Comparison of ENCODE assay signal across 7 mouse cellular contexts in the genomic region with DNA sequence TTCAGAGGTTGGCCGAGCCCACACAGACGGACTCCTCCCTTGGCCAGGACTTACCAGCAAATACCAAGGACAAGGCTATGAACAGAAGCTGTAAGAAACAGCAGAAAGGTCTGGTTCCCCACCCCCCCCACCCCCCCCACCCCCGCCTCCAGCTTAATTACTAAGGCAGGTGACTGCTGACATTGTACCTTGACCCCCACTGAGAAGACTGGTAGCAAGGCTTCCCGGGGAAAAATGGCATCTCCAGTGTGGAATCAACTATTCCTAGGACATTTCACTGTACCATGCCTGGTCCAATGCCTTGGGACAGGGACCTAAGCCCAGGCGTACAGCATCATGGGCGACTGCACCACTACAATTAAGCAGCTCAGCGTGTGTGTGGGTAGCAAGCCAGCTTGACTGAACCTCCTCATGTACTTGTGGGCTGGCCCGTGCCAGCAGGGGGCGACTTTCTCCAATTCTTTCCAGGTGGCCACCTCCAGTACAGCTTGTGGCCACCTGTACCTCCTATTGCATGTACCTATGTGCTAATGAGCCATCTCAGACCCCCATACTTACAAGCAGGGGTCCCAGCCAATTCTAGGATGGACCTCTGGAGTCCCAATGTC. TPM values are rescaled to one million over a fixed set of nuclear protein-coding genes. Genes with fewer than 3 reads are reported as not detected.
DNase-seq lines count a peak whose midpoint lies in the region; ATAC-seq and TF ChIP-seq lines count a peak whose summit lies in the region.

No protein-coding gene starts in this region.

- no peaks in the 10 kb centered on the region for H3K27me3 ChIP-seq in kidney, adult 2 months (replicated peaks; ENCODE audit: control insufficient read depth, insufficient read depth, low read length)
- no peaks in the 10 kb centered on the region for H3K27me3 ChIP-seq in limb, embryonic 10.5 days (ENCODE audit: low read depth, poor library complexity, severe bottlenecking)
- no peaks in the 10 kb centered on the region for H3K27me3 ChIP-seq in midbrain, embryonic 14.5 days (ENCODE audit: control insufficient read depth, insufficient read depth, low read length)
- no peaks in the 10 kb centered on the region for H3K27me3 ChIP-seq in stomach, embryonic 15.5 days (replicated peaks)

- H3K9me3 ChIP-seq in limb, embryonic 10.5 days (replicated peaks) = no peaks in the 10 kb centered on the region
- no peaks in the 10 kb centered on the region for H3K9me3 ChIP-seq in midbrain, embryonic 14.5 days (ENCODE audit: control insufficient read depth, low read length)
- H3K9me3 ChIP-seq in stomach, embryonic 15.5 days = no peaks in the 10 kb centered on the region

- intact Hi-C loops in gastrocnemius, postnatal 36 days (cut with DNase I) = loop anchor here (2.0 to 5.0 kb wide), 2 partner anchors 75 to 150 kb away; no protein-coding TSS in a partner anchor

- DNase-seq in adrenal gland, postnatal 10 days = peak; percentile 90
- DNase-seq in gastrocnemius, postnatal 36 days = peak; percentile 72 to 76
- DNase-seq in kidney, adult 2 months = peak; percentile 92
- peak; percentile 80 for DNase-seq in limb, embryonic 10.5 days (ENCODE audit: low spot score)
- DNase-seq in midbrain, embryonic 14.5 days = peak; percentile 88

- 19% methylated on average over 9 of the region's 9 CpGs for WGBS in kidney, adult 2 months
- 38% methylated on average over 9 of the region's 9 CpGs for WGBS in limb, embryonic 10.5 days
- 30% methylated on average over 9 of the region's 9 CpGs for WGBS in midbrain, embryonic 14.5 days
- 30% methylated on average over 9 of the region's 9 CpGs for WGBS in stomach, embryonic 15.5 days

- no peak for TF ChIP-seq POLR2A in cortical plate, adult 2 months (IDR thresholded peaks at IDR 0.05; ENCODE audit: extremely low read depth, insufficient read depth, low read length)
- TF ChIP-seq POLR2A in kidney, adult 2 months (IDR thresholded peaks at IDR 0.05; ENCODE audit: low read depth, low read length) = no peak

- H3K4me3 ChIP-seq in cortical plate, adult 2 months (ENCODE audit: insufficient read depth, low read length) = no peak overlapping the region
- no peak overlapping the region for H3K4me3 ChIP-seq in kidney, adult 2 months (ENCODE audit: insufficient read depth, low read depth, low read length)
- H3K4me3 ChIP-seq in limb, embryonic 10.5 days = no peak overlapping the region
- no peak overlapping the region for H3K4me3 ChIP-seq in midbrain, embryonic 14.5 days (replicated peaks; ENCODE audit: low read depth, low read length)
- H3K4me3 ChIP-seq in stomach, embryonic 15.5 days (replicated peaks) = no peak overlapping the region

- no peaks in the 10 kb centered on the region for H3K36me3 ChIP-seq in kidney, adult 2 months (ENCODE audit: control insufficient read depth, insufficient read depth, low read length)
- H3K36me3 ChIP-seq in limb, embryonic 10.5 days = no peaks in the 10 kb centered on the region
- H3K36me3 ChIP-seq in midbrain, embryonic 14.5 days (ENCODE audit: control insufficient read depth, insufficient read depth, low read length) = no peaks in the 10 kb centered on the region
- no peaks in the 10 kb centered on the region for H3K36me3 ChIP-seq in stomach, embryonic 15.5 days

- TF ChIP-seq CTCF in cortical plate, adult 2 months (IDR thresholded peaks at IDR 0.05; ENCODE audit: extremely low read depth, insufficient read depth, low read length) = peak; percentile 77
- TF ChIP-seq CTCF in kidney, adult 2 months (conservative IDR thresholded peaks at IDR 0.05; ENCODE audit: insufficient read depth, insufficient read length, low read depth, low read length) = peak; percentile 93

- no peak overlapping the region for H3K4me2 ChIP-seq in midbrain, embryonic 14.5 days (ENCODE audit: low read length)
- no peak overlapping the region for H3K4me2 ChIP-seq in stomach, embryonic 15.5 days

- H3K27ac ChIP-seq in cortical plate, adult 2 months (ENCODE audit: insufficient read depth, low read length) = no peak overlapping the region
- H3K27ac ChIP-seq in kidney, adult 2 months (ENCODE audit: insufficient read depth, low read depth, low read length) = no peak overlapping the region
- no peak overlapping the region for H3K27ac ChIP-seq in limb, embryonic 10.5 days
- no peak overlapping the region for H3K27ac ChIP-seq in midbrain, embryonic 14.5 days (replicated peaks; ENCODE audit: low read depth, low read length)
- H3K27ac ChIP-seq in stomach, embryonic 15.5 days = peak overlapping the region; percentile 26; the same call in 1 of the 2 replicates

- H3K9ac ChIP-seq in midbrain, embryonic 14.5 days (replicated peaks; ENCODE audit: low read length) = no peak overlapping the region
- H3K9ac ChIP-seq in stomach, embryonic 15.5 days = no peak overlapping the region

- ATAC-seq in midbrain, embryonic 14.5 days (ENCODE audit: low FRiP score, low TSS enrichment) = no peak
- peak; percentile 59; the same call in 1 of the 2 replicates for ATAC-seq in stomach, embryonic 15.5 days (ENCODE audit: insufficient read depth, low FRiP score, low read depth)

- H3K4me1 ChIP-seq in cortical plate, adult 2 months (ENCODE audit: control insufficient read depth, insufficient read depth, low read length) = no peaks in the 10 kb centered on the region
- H3K4me1 ChIP-seq in kidney, adult 2 months (ENCODE audit: control insufficient read depth, insufficient read depth, low read length) = no peaks in the 10 kb centered on the region
- H3K4me1 ChIP-seq in limb, embryonic 10.5 days = no peaks in the 10 kb centered on the region; the same call in 1 of the 2 replicates
- no peaks in the 10 kb centered on the region for H3K4me1 ChIP-seq in midbrain, embryonic 14.5 days (ENCODE audit: control insufficient read depth, insufficient read depth, low read length)
- H3K4me1 ChIP-seq in stomach, embryonic 15.5 days = 0 out of 2 replicates have a peak, but pooled peaks cover 9% of the 10 kb centered on the region

RNA-seq across cellular contexts. Expression of a gene that starts 37.2 kb away (rescaled TPM):
- total RNA-seq in adrenal gland, postnatal 10 days (2021) = not detected
- not detected in 2 replicates for polyA plus RNA-seq in cortical plate, adult 2 months (2012; rRNA removed)
- total RNA-seq in gastrocnemius, postnatal 36 days (2021) = not detected
- 0.14 and 0.16 TPM in 2 replicates for polyA plus RNA-seq in kidney, adult 2 months (2012; rRNA removed)
- not detected in 2 replicates for polyA plus RNA-seq in limb, embryonic 10.5 days (2016; fragmentation: Nextera tagmentation; extraction: Ambion mirVana)
- polyA plus RNA-seq in midbrain, embryonic 14.5 days (2014; fragmentation: Nextera tagmentation; extraction: Ambion mirVana) = not detected in 2 replicates
- not detected in 2 replicates for polyA plus RNA-seq in stomach, embryonic 15.5 days (2015; fragmentation: Nextera tagmentation; extraction: Ambion mirVana)
